Mouse (Mus musculus) monocyte, adult 5-6 weeks (primary cell): ENCODE measurements around the gene Acoxl. TPM values are rescaled to one million over a fixed set of nuclear protein-coding genes. Genes with fewer than 3 reads are reported as not detected.

Experiments
- ATAC-seq: fragments of 153-309, 156-312 bp; replicated peaks from 2 replicates; pipeline ENCODE4 v1.8.0; 2017; ENCODE audit warnings: mild to moderate bottlenecking; ENCODE audit not compliant: low TSS enrichment, insufficient number of reproducible peaks, severe bottlenecking, poor library complexity, low FRiP score
- total RNA-seq: library from RNA; stranded (forward); fragments of 200-1000, 200-491, 200-594 nt; gene quantifications from 3 replicates; pipeline ENCODE4 v1.2.3, GENCODE M21; 2017

Gene Acoxl
- total RNA-seq, 1 experiment from 2014 or later = not detected

DNA sequence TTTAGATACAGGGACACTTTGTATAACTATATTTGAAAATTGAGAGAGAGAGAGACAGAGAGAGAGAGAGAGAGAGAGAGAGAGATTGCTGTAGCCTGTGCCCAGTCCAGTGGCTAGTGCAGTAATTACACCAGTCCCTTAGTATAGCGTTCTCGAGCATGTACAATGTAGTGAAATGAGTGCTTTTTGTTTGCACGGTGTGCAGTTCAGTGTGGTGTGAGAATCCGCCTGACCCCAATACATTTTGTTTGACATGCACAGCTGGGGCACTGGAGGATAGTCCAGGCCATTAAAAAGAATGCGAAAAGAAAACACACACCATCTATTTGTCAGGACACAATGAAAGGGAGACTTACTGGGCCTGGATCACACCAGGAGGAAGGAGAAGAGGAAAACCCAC, 89.6 kb downstream of the Acoxl start:
- ATAC-seq = no peak

DNA sequence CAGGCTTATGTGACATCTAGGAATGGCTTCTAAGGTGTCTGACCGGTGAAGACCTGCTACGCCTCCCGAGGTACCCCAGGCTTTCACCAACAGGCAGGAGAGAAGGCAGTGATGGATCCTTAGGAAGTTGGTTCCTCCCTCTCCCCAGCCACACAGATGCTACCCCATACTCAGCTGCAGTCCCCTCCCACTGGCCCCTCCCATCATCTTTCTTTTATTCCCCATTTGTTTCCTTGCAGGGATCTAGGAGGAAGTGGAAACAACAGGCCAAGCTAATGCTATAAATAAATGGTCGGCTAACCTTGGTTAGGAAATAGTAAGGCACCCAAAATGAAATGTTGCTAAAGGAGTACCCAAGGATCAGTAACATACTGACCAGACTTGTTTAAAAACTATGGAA, 90.2 kb downstream of the Acoxl start:
- ATAC-seq = no peak

GRCm38 (mm10) chr2:127929939-127930715, 91.5 kb downstream of the Acoxl start:
- no peak for ATAC-seq

DNA sequence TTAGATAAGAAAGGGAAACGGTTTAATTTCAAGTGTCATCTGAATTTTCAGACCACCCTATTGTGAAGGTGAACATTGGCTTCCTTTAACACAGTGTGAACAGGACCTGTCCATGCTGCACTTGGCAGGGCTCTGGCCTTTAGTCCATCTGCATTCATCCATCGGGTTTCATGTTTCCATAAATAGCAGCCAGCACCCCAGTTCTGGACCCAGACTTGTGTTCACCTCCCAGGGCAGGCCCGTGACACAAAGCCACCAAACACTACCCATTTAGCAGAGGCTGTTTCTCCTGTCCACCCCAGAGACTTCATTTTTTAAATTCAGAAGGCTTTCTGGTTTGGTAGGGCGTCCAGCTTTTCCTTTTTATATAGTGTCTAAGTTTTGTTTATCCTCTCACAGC, 92.9 kb downstream of the Acoxl start:
- no peak for ATAC-seq

DNA sequence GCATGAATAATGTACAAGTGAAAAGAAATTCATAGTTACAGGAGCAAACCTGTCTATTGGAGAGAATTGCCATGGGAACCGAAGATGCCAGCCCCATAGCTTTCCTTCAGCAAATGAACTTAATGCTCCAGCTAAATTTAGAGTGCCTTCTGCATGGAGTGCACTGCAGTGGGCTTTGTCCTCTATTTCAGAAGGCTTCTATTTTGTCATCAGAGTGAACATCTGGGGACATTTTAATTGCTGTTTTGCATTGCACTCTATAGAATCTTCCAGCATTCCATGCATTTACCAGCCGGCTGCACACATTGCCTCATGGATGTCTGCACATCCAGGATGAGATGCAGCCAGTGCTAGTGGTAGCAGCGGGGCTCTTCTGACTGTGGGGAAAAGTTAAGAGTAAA, 94.9 kb downstream of the Acoxl start:
- ATAC-seq = no peak

DNA sequence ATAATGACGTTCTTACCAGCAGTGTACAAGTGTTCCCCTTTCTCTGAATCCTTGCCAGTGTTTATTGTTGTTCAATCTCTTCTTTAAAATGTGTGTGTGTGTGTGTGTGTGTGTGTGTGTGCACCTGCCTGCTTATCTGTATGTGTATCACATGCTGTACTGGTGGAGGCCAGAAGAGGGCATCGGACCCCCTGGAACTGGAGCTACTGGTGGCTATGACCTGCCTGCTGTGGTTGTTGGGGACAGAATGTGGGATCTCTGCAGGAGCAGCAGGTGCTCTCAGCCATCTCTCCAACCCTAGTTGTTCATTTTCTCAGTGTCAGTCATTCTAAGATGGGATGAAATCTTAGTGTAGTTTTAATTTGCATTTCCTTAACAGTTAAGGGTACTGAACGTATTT, 98.4 kb downstream of the Acoxl start:
- no peak for ATAC-seq

GRCm38 (mm10) chr2:127939206-127939605, 100.5 kb downstream of the Acoxl start:
- no peak for ATAC-seq

- ATAC-seq = no peak
Observed at GRCm38 (mm10) chr2:127960579-127960978, 121.9 kb downstream of the Acoxl start.

DNA sequence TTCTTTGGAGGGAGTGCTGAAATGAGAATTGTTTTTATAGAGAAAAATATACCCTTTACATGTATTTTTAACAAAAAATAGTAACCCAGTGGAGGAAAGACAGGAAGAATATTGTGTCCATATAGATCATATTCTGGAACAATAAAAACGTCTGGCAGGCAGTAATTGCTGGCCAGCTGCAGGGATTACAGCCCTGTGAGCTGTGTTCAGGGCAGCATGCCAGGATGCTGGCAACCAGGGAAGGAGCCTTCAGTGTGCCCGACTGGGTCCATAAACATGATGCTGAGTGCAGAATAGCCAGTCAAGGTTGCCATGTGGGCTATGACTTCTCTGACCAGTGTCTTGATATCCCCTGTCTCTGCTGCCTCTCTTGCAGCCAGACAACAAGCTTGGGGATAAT, 122.5 kb downstream of the Acoxl start:
- no peak for ATAC-seq

DNA sequence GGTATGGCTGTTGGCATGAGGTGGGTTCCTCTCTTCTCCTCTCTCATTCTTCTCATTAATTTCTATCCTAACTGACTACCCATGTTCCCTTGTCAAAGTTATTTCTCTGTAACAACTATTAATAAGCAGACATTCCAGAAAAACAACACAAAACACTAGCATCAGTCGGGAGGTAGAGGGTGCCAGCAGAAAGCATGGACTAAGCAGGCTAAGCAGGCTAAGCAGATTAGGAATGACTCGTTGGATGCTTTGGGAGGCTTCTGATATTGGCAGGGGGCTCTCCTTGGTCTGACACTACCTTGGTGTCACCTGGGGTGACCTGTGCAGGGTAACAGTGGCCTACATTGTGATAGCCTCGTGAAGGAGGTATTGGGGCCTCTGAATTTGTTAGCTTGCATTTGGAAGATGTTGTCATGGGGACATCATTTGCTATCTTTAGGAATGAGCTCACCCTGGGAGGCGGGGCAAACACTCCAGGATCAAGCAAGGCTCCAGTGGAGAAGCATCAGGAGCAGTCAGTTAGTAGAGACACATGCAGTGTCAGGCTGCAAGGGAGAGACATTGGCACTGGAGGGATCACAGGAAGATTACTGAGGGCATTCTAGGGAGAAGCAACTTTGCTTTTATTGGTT, 123.2 kb downstream of the Acoxl start:
- ATAC-seq = no peak

DNA sequence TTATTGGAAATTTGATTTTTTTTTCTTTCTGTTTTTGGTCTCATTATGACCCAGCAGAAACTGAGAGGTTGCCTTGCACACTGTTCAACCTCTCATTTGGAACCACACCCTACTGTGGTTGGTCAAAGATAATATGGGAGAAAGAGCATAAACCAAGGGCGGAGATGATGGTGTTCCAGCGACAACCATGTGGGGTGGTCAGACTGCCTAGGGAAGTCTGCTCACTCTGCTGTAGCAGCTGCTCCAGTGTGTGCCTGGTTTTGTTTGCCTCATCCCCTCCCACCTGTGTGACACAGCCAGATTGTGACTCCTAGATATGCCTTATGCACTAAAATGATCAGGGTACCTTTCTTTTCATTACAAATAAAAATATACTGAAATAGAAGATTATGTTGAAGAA, 130.3 kb downstream of the Acoxl start:
- ATAC-seq = no peak

DNA sequence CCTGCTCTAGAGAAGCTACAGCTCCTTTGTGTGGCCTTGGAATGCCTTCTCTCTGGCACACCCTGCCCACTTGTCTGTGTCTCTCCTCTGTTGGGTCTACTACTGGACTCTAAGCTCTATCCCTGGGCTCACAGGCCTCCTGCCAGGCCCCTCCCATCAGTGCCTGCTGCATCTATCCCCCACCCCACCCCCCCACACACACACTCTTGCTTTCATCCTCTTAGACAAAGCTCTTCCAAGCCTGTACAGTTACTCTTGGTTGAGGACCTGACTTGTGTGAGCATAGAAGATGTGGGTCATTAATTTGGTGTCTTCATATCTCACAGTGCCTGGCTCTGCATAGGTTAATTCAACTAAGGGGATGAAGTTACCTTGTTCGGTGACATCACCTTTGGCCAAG, 137.6 kb downstream of the Acoxl start:
- no peak for ATAC-seq

- ATAC-seq = no peak
Observed at GRCm38 (mm10) chr2:127978601-127979230, 140.0 kb downstream of the Acoxl start.

DNA sequence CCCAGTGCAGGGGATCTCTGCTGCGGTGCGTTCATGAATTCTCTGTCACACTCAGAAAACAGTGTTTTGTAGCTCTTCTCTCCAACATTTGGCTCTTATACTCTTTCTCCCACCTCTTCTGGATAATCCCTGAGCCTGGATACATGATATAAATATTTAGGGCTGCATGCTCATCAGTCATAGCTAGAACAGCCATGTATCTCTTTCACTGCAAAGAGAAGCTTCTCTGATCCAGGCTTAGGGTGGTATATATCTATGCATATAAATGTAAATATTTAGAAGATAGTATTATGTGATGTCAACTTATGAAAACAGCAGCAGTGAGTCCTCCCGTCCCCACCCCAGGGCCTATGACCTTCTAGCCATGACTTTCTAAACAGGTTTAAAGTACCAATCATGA, 143.9 kb downstream of the Acoxl start:
- no peak for ATAC-seq

DNA sequence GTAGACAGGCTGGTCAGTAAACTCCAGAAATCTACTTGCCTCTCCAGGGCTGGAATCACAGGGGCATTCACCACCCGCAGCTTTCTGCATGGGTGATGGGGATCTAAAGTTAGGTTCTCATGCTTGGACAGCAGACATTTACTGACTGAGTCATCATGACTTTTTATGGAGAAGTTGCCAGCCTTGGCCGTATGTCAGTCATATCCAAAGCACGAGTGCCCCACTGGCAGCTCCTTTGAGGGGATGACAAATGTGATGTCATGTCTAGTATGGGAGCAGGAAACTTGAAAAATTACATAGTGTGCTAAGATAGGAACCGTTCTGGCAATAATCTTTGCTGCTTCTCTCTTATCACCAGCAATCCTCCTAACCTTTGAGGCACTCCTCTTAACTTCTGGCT, 144.6 kb downstream of the Acoxl start:
- ATAC-seq = no peak

- no peak for ATAC-seq
Observed at GRCm38 (mm10) chr2:127983981-127984380, 145.3 kb downstream of the Acoxl start.

DNA sequence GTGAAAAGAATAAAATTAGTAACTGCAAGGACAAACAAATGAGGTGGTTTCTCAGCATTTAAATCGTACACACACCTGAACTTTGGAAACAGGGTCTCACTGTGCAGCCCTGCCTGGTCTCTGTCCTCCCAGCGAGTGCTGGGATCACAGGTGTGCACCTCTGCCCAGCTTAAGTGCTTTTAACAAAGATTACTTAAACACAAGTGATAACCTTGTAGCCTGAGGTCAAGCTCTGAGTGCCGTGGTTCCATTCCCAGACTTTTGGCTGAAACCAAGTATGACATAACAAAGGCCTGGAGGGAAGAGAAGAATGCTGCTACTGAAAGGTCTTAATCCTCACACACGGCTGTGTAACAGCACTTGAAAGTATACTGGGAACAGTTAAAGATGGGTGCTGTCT, 149.0 kb downstream of the Acoxl start:
- no peak for ATAC-seq

- no peak for ATAC-seq
Observed at GRCm38 (mm10) chr2:127990856-127991479, 152.3 kb downstream of the Acoxl start.

GRCm38 (mm10) chr2:127991656-127992055, 153.0 kb downstream of the Acoxl start:
- ATAC-seq = no peak
